Mouse (Mus musculus) cerebellum, adult 9-11 months (tissue): Measurements from ENCODE around the gene Prkd2.
A peak's percentile ranks its signal among the peaks of the same experiment; 100 is the strongest.

ENCODE experiments used
- DNase-seq: peaks from one replicate; pipeline ENCODE4 v3.0.0; 2022

Gene Prkd2

DNA sequence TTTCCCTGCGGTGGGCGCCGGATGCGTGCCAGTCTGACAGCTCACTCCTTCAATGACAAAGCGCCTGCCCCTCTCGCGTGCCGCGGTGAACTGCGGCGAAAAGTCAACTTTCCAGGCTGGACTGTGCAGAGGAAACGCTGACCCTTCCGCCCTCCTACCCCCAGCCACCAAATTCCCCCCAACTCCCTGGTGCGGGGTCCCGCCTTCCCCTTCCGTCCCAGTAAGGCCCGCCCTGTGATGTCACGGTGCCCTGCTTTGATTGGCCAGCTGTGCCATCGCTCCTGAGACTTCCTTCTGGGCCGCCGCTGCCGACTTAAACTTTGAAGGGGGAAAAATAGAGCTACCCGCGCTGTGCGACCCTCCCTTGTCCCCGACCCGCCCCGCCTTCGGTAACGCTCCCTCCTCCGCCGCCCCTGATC is at the start of gene Prkd2:
Gene Prkd2 (plus strand): TSS at position 258 of the 419 bp plus-strand sequence.
- DNase-seq: peak; percentile 86

DNA sequence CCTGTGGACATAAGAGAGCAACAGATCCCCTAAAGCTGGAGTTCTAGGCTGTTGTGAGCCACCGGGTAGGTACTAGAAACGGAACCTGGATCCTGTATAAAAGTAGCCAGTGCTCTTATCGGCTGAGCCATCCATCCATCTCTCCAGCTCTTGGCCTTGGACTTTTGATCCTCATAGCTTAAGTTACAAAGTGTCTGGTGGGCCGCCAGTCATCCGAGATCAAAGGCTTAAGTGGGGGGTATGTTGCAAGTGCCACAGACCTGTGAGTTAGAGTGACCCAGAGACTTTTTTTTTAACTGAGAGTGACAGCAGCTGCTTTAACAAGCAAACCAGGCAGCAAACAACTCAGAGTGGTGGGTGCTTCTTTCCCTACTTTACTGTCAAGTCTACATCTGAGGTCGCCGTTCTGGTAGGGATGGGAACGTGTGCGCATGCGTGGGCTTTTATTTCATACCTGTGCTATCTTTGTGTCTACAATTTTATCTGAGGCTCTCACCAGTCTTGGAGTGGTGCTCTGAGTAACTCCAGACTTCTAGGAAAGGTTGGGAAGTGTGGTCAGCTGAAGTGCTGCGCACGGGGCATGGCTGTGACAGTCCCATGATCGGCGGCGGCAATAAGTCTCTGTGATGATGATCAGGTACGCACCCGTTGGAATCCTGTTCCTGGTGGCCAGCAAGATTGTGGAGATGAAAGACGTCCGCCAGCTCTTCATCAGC is 49.5 kb upstream of the Prkd2 start:
- no peak for DNase-seq

DNA sequence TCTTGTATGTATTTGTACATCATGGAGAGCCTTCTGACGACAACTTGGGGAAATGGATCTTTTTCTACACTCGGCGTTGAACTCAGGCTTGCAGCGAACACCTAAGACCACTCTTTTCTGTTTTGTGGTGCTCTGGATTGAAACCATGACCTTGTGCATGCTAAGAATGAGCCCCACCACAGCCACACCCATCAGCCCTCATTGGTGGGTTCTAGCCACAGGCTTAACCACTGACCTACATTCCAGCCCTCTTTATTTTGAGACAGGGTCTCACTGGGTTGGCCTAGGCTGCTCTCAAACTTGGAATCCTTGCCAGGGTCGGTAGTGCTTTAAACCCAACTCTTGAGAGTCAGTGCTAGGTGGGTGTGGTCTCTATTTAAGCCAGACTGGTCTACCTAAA is 47.8 kb upstream of the Prkd2 start:
- no peak for DNase-seq

DNA sequence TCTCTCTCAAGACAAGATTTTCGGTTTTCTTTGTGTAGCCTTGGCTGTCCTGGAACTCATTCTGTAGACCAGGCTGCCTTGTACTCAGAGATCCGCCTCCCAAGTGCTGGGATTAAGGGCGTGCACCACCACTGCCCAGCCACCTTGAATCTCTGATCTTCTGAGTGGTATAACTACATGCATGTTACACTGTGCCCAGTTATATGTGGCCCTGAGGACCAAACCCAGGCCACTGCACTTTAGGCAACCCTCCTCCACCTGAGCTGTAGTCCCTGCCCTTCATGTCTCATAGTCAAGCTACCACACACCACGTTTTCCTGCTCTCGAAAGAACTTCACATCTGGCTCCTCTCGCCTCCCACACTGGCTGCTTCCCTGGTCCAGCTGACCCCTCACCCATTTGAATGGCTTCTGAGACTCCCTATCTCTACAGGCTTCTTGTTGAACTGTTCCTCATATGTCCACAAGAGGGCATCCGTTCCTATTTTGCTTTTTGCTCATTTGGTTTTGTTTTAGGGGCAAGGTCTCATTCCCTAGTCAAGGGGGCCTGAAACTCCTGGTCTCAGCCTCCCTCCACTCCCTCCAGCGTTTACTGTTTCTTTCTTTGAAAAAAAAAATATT is 38.2 kb upstream of the Prkd2 start:
- no peak for DNase-seq

DNA sequence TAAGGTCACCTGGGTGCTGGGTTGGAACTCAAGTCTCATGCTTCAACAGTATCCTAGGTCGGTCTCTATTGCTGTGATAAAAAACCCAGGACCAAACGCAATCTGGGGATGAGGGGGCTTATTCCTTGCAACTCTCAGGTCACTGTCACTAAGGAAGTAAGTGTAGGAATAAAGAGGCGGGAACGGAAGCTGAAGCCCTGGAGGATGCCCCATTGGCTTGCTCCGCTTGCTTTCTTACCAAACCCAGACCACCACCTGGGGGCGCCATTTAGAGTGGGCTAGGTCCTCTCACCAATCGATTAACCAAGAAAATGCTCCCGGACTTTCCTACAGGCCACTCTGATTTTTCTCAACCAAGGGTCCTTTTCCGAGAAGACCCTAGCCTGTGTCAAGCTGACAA is 34.8 kb upstream of the Prkd2 start:
- no peak for DNase-seq

DNA sequence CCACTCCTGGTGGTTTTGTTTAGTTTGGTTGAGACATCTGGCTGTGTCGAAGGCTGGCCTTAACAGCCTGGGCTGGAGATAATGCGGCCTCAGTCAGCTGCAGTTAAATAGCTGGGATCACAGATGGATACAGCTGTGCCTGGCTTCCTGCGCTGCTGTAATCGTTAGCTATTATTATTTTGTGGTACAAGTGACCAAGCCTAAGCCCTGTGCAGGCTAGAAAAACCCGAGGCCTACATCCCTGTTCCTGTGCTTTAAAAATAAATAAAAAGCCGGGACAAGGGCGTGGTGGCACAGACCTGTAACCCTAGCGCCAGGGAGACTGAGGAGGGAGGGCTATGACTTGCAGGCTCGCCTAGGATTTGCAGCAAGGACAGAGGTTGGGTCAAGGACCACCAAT is 34.1 kb upstream of the Prkd2 start:
- DNase-seq: no peak

DNA sequence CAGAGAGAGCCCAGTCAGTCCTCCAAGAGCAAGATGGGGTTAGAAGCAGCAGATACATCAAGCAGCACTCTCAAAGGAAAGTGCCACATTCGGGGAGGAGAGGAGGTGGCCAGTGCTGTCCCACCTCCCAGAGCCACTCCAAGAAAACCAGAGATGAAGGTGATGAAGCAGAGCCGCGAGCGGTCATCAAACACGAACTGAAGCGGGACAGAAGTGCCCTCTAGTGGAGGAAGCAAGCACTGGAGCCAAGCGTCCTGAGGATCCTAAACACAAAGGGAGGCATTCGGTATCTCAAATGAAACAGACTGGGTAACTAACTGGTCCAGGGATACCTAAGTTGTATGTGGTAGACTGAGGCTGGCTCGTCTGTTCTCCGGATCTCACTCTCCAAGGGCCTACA is 33.0 kb upstream of the Prkd2 start:
- DNase-seq: peak; percentile 77

DNA sequence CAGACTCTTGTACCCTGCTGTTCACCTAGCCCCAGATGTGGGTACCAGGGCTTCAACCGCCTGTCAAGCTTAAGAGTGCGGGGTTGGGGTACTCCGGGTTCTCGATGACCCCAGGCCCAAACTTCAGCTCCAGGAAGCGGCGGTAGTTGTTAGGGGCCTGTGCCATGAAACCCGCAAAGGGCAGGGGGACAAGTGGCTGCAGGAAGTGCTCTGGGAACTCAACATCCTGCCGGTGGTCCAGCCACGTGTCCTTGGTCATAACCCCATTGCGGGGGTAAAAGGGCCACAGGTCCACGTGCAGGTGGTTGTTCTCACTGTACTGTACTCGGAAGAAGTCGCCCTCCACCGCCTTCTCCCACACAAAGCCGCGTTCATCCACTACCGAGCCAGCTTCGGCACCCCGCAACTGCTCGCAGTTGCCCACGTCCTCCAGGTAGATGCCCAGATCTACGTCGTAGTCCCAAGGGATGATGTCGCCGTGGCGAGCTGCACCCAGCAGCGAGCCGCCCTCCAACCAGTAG is 32.2 kb upstream of the Prkd2 start:
- DNase-seq: peak; percentile 60

DNA sequence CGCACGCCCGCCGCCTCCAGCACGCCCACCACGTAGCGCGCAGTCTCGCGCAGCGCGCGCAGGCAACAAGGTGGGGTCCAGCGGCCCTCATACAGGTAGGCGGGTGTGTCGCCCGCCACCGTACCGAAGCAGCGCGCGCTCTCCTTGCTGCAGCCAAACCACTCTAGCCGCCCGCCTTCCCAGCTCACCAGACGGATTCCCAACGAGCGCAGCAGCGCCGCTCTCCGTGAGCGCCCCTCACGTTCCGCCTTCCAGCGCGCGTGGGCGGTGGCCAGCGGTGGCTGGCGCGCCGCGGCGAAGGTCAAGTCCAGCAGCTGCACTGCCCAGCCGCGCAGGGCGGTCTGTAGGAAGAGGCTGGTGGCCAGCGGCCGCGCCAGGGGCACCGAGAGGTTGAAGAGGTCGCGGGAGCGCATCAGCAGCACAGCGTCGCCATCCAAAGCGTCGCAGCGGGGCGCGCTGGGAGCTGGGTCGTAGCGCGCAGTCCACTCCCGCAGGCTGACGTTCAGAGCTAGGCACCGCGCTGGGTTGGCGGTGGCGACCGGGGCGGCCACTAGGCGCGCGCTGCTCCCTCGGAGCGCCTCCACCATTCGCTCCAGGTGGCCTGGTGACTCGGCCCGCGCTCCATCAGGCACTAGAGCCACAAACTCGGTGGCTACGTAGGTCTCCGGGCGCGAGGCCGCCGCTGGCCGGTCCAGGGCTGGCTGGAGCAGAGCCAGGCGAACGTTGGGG is 31.6 kb upstream of the Prkd2 start:
- DNase-seq: peak; percentile 73

DNA sequence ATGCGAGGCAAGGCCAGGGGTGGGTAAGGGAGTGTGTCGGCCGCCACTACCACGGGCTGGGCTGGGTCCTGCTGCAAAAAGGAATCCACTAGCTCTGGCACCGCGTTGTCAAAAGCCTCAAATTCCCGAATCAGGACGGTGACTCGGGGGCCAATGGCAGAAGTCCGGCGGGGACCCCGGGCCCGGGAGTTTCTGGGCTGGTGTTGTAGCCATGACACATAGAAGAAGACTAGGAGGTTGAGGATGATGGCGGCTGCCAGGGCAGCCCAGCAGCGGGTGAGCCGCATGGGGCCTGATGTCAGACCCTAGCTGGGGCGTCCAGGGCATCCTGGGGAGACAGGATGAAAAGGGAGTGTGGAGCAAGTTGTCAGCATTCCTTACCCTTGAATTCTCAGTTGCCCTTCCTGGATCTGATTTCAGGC is 31.0 kb upstream of the Prkd2 start:
- DNase-seq: no peak

DNA sequence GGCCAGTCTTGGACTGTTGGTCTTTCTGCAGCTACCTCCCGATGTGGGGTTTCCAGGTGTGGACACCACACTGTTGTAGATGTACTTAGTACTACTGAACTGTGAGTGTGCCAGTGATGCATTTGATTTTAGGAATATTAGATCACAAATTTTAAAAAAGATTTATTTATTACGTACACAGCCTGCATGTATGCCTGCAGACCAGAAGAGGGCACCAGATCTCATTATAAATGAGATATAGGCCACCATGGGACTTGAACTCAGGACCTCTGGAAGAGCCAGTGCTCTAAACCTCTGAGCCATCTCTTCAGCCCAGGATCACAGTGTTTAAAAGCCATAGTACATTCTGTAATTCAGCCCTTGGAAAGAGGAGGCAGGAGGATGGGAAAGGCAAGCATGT is 30.2 kb upstream of the Prkd2 start:
- no peak for DNase-seq

DNA sequence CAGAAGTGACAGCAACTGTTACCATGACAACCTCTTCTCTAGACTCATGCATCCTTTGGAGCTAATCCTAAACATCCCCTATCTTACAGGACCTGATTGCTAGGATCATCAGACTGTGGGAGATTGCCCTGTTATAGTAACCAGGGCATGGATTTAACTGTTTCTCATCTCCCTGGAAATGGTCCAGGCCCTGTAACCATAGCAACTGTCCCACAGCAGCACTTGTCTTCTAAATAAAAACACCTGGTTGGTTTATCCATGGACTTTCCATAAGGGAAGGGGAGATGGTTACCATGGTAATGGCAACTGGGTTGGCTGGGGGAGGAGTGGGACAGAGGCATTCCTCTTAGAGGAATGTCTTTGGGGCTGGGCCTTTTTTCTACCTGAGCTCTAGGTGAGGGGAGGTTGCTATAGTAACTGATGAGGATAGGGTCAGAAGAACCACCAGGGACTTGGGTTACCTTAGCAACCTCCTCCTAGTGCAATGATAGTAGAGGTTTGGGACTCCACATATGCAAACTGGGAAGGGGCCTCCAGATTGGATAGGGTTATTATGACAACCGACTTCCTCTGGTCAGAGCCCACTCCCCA is 27.3 kb upstream of the Prkd2 start, which contains the start of gene Strn4:
Gene Strn4 (plus strand): TSS at position 539 of the 591 bp plus-strand sequence.
- DNase-seq: peak; percentile 66

DNA sequence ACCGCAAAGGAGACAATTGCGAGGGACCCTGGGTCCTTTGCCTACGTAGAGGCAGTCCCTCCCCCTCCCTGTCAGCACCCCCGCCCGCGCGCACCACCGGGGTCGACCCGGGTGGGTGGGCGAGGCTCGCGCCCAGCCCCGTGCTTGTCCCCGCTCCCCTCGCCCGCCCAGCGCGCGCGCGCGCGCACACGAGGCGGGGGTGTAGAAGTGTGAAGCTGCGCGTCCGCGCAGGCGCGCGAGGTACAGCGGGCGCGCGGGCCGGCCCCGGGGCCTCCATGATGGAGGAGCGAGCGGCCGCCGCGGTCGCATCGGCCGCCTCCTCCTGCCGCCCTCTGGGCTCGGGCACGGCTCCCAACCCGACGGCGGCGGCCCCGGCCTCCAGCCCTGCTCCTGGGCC is 26.6 kb upstream of the Prkd2 start:
- DNase-seq: peak; percentile 87

DNA sequence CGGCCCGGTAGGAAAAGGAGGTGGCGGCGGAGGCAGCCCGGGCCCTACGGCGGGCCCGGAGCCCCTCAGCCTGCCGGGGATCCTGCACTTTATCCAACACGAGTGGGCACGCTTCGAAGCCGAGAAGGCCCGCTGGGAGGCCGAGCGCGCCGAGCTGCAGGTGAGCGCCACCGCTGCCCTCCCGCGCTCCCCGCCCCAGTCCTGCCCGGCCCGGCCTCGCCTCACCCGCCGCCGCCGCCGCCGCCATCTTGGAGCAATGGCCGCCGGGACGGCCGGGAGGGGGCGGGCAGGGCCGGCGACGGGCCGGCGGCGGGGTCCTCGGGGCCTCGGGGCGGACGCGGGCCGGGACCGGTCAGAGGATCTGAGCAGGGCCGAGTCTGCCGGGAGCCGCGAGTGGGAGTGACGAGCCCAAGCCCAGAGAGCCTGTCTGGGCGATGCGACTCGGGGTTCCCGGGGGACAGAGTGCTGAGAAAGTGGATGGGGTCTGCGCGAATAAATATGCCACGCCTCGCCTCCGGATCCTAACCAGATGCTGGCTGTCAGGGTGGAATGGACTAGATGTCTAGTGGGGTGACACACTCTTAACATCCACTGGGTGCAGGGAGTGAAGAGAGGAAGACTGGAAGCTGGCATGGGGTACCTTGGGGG is 26.1 kb upstream of the Prkd2 start, which contains the start of gene Fkrp:
Gene Fkrp (minus strand): TSS at position 258 of the 648 bp plus-strand sequence.
- DNase-seq: peak; percentile 67

DNA sequence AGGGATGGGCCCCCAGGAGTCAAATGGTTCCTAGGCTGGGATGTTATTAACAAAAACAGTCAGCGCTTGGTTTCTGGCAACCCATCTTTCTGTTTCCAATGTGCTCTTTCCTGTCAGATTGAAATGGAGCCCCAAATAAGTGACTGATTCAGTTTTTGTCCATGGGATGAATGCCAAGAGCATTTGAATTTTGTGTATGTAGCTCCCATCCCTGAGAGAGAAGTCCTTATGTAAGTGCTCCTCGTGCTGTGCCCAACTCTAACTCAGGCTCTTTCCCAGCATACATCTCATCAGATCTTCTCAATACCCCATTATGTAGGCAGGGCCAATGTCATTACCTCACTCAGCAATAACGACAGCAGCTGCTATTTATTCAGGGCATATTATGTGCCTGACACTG is 25.0 kb upstream of the Prkd2 start:
- peak; percentile 46 for DNase-seq

DNA sequence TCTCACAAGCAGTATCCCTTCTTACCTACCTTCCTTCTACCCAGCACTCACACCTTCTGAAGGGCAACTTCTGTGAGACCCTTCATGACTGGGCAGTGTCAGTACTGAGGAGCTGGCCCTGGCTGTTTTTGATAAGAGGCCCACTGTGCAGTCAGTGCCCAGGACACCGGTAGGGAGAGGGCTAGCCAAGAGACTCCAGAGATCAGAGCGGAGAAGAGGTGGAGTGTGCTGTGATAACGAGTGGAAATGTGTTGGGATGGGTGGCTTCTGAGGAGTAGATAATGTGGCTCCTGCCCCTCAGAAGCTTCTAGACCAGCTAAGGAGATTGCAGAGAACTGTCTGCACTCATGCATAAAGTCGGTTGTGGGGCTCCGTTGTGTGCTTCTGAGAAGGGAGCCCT is 22.9 kb upstream of the Prkd2 start:
- no peak for DNase-seq

DNA sequence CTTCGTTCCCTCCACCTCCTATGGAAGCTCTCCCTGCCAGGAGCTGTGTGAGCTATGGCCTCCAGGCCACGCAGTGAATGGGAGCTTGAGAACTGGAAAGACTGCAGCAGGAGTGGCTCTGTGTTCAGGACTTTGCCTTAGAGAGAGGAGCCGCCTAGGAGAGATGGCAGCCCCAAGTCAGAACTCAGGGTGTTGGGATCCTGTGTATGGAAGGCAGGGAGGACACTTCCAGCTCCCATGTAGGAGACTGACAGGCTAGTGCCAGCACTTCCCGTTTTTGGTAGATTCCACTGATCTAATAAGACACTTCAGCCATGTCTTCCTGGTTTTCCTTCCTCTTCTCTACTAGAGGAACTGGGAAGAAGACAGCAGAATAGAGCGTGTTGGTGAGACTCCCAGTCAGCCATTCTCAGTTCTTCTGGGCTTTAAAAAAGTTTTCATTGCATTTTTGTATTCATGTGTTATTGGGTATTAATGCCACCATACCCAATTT is 22.4 kb upstream of the Prkd2 start:
- DNase-seq: peak; percentile 16

DNA sequence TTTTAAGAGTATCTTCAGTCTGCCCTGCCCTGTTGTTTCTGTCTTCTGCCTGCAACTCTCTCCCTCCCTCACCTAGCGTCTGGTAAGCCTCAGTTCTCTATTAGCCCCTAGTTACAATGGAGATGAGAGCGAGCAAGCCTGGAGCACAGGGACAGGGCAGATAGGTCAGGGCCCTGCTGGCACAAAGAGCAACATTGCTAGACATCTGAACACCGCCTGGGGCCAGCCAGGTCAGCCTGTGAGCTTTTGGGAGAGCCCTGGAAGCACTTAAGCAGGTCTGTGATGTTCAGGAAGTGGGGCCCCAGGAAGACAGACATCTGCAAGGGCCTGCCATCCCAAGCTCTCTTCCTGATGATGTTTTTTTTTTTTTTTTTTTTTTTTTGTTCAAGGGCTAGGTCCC is 21.6 kb upstream of the Prkd2 start:
- peak; percentile 30 for DNase-seq

DNA sequence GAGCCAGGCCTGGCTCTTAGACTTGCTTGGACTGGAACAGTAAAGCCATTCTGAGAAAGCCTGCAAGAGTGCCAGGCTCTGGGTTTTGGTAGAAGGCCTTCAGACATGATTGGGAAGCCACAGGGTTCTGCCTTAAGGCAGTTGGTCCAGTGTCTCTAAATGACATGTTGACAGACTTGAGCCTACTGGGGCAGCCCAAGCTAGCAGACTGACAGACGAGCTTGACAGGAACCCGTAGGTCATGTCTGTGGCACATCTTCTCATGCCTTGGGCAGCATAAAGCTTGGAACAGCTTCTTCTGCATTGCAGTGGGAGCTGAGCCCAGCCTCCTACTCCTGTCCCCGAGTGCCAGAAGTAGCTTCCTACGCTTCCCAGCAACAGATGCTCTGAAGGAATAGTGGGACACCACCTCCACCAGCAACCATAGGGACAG is 21.0 kb upstream of the Prkd2 start:
- peak; percentile 66 for DNase-seq

DNA sequence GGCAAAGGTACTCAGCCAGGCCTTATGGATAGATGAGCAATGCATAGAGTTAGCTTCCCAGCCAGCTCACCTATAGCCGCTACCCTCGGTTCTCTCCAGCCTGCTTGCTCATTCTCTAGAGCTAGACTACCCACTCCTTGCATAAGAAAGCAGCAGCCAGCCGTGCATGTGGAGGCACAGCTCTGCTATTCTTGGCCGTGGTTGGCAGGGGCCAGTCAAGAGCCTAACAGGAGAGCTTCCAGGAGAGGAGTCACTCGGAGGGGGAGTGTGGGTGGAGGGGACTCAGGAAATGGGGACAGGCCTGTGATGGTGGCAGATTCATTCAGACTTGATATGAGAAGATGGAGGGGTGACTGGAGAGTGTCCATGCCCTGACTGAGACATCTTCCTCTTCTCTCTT is 19.0 kb upstream of the Prkd2 start:
- peak; percentile 55 for DNase-seq

DNA sequence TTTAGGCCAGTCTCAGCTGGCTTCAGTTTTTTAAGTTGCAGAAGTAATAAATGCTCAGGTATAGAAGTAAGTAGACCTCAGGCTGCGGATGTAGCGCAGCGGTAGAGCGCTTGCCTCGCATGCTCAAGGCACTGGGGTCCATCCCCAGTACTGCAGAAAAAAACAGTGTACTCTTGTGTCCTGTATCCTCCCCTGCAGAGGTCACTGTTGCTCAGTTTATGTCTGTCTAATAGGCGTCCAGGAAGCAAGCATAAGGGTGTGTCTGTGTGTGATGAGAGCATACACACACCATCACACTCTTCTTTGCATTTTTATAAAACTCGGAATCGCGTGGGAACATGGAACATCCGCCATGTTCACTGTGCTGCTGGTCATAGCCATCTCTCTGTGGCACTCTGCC is 16.9 kb upstream of the Prkd2 start:
- no peak for DNase-seq

DNA sequence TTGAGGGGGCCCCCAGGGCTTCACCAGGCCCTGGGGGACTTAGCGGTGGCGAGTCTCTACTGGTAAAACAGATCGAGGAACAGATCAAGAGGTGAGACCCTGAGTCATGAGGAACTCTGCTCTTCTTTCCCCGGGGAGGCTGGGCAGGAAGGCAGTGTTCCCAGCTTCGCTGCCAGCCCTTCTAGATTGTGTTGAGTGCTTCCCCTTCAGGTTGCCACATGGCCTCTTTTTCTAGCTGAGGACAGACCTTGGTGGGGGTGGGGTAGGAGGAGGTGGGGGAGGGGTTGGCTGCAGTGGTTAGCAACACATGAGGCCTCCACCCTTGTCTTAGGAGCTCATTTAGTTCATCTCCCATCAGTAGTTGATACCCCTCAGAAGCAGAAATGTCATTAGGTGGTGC is 16.1 kb upstream of the Prkd2 start:
- no peak for DNase-seq

DNA sequence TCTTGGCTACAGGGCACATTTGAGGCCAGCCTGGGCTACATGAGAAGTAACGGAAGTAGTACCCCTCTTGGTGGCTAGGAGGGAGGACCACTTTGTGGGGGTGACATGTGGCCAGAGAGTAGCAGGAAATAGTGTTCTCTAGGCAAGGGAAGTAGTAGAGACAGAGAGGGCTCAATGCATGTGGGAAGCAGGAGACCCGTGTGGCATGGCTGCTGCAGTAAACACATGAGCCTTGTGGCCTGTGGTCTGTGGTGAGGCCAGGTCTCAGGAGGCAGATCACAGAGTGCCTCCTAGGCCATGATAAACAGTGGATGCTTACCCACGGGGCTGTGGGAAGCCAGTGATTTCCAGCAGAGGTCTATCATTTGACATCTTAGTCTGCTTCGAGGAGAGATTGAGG is 15.4 kb upstream of the Prkd2 start:
- DNase-seq: no peak
